Mouse (Mus musculus) brain, embryonic 14.5 days (tissue): ENCODE results near the gene Cdipt.

Experiments used
- CTCF ChIP-seq: fragments of 200-500 bp; IDR thresholded peaks from 2 replicates; pipeline ENCODE4 v1.5.1; 2012; ENCODE audit warnings: inconsistent platforms, mild to moderate bottlenecking, moderate library complexity, borderline replicate concordance; ENCODE audit not compliant: insufficient read depth, insufficient read length; ENCODE audit errors: extremely low read depth
- POLR2A ChIP-seq: fragments of 200-500 bp; IDR thresholded peaks from 2 replicates; pipeline ENCODE4 v1.6.1; 2012; ENCODE audit warnings: mild to moderate bottlenecking, inconsistent platforms, borderline replicate concordance; ENCODE audit not compliant: poor library complexity, insufficient read depth, insufficient read length, severe bottlenecking; ENCODE audit errors: extremely low read depth

DNA sequence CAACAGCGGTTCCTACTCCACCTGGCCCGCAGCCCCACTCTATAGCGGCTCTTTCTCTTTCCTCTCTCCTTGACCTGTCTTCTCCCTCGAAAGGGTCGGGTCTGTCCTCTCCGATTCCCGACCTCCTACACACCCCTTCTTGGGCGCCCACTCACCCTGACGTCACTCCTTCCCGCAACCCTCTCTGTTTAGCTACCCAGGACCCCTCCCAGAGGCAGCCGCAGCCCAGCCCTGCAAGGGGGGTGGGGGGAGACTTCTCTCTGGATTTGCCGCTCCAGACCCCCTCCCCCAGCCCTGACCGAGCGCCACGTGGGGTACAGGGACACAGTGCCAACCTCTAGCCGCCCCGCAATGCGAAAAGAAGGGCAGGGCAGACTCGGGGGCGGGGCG, 26.3 kb upstream of the Cdipt start, which contains the start of gene Asphd1:
- TF ChIP-seq POLR2A, result no peak
- TF ChIP-seq CTCF, result no peak
